Mouse (Mus musculus) left cerebral cortex, postnatal 25 days (tissue): ENCODE results near the gene Ank. TPM values are rescaled to one million over a fixed set of nuclear protein-coding genes. Genes with fewer than 3 reads are reported as not detected.
A peak's percentile ranks its signal among the peaks of the same experiment; 100 is the strongest.

ENCODE experiments used
- DNase-seq, 2 experiments: peaks; one replicate each; pipeline ENCODE4 v3.0.0; 2022; ENCODE audit warnings: low spot score in 2 of 2, mixed read lengths in 1 of 2
- intact Hi-C: fragments of 180-260 bp; cut with DNase I; formaldehyde crosslinking; loops from one replicate; pipeline ENCODE4 v1.15.1; 2025
- total RNA-seq, 2 experiments: library from RNA; stranded (reverse); gene quantifications; 2 replicates each; pipeline ENCODE4 v1.2.3; 2021

Ank gene
- total RNA-seq, 2 experiments from 2014 or later, result 169 to 176 TPM

- no peak for DNase-seq
- intact Hi-C loops, result no loop called here
These were observed 119.1 kb downstream of the Ank start for GRCm38 (mm10) chr15:27585466-27586092.

- DNase-seq, result no peak
- intact Hi-C loops, result no loop called here
These were observed 119.6 kb downstream of the Ank start for GRCm38 (mm10) chr15:27586093-27586480.

- intact Hi-C loops, result no loop called here
- no peak for DNase-seq
These were observed 121.8 kb downstream of the Ank start for GRCm38 (mm10) chr15:27588087-27588826.

GRCm38 (mm10) chr15:27590812-27591211 lies 124.3 kb downstream of the Ank start:
- no peak for DNase-seq
- intact Hi-C loops, result loop anchor here (2.0 kb wide), 1 partner anchor 124 kb away; the partner anchor contains the start of gene Ank

- intact Hi-C loops, result no loop called here
These were observed 126.3 kb downstream of the Ank start for GRCm38 (mm10) chr15:27592620-27593320.

GRCm38 (mm10) chr15:27593717-27594116 lies 127.2 kb downstream of the Ank start:
- intact Hi-C loops, result no loop called here
- peak; percentile 58 to 72 for DNase-seq

More at GRCm38 (mm10) chr15:27592620-27593320, 126.3 kb downstream of the Ank start:
- peak in 1 of 2 experiments; percentile 61 for DNase-seq

- intact Hi-C loops, result no loop called here
- DNase-seq, result no peak
These were observed 128.5 kb downstream of the Ank start for GRCm38 (mm10) chr15:27594973-27595372.

- DNase-seq, result no peak
- intact Hi-C loops, result no loop called here
These were observed 129.1 kb downstream of the Ank start for GRCm38 (mm10) chr15:27595560-27595959.

GRCm38 (mm10) chr15:27596463-27597140 lies 130.1 kb downstream of the Ank start:
- peak; percentile 67 to 92 for DNase-seq
- intact Hi-C loops, result no loop called here

- intact Hi-C loops, result no loop called here
- DNase-seq, result no peak
These were observed 131.0 kb downstream of the Ank start for GRCm38 (mm10) chr15:27597516-27597915.

- intact Hi-C loops, result no loop called here
- no peak for DNase-seq
These were observed 132.4 kb downstream of the Ank start for GRCm38 (mm10) chr15:27598786-27599385.

- intact Hi-C loops, result no loop called here
- DNase-seq, result no peak
These were observed 134.0 kb downstream of the Ank start for GRCm38 (mm10) chr15:27600524-27600923.

GRCm38 (mm10) chr15:27604558-27604957 lies 138.1 kb downstream of the Ank start:
- no peak for DNase-seq
- intact Hi-C loops, result no loop called here

GRCm38 (mm10) chr15:27605252-27605651 lies 138.8 kb downstream of the Ank start:
- no peak for DNase-seq
- intact Hi-C loops, result no loop called here

- intact Hi-C loops, result no loop called here
- no peak for DNase-seq
These were observed 143.1 kb downstream of the Ank start for GRCm38 (mm10) chr15:27609554-27609953.

- DNase-seq, result peak; percentile 71 to 82
These were observed 146.2 kb downstream of the Ank start for GRCm38 (mm10) chr15:27612533-27613221.

GRCm38 (mm10) chr15:27613255-27613654 lies 146.8 kb downstream of the Ank start:
- DNase-seq, result no peak
- intact Hi-C loops, result loop anchor here (2.0 kb wide), 2 partner anchors 288 to 296 kb away; no protein-coding TSS in a partner anchor

More at GRCm38 (mm10) chr15:27612533-27613221, 146.2 kb downstream of the Ank start:
- intact Hi-C loops, result loop anchor here (2.0 kb wide), 2 partner anchors 288 to 296 kb away; no protein-coding TSS in a partner anchor

- intact Hi-C loops, result no loop called here
- no peak for DNase-seq
These were observed 149.7 kb downstream of the Ank start for GRCm38 (mm10) chr15:27616159-27616558.

- DNase-seq, result no peak
- intact Hi-C loops, result no loop called here
These were observed 150.8 kb downstream of the Ank start for GRCm38 (mm10) chr15:27617227-27617626.
